Mouse (Mus musculus) monocyte, adult 5-6 weeks (primary cell): Measurements from ENCODE around the gene Akap3. TPM values are rescaled to one million over a fixed set of nuclear protein-coding genes. Genes with fewer than 3 reads are reported as not detected.

Experiments
- total RNA-seq: library from RNA; stranded (forward); fragments of 200-1000, 200-491, 200-594 nt; gene quantifications from 3 replicates; pipeline ENCODE4 v1.2.3, GENCODE M21; 2017

The Akap3 gene
- total RNA-seq, 1 experiment from 2014 or later, result 0.29 TPM

Other genes with a start within 250 kb of the Akap3 start
- gene Kcna1, start 206.7 kb upstream of the Akap3 start, total RNA-seq, result not detected in 3 replicates
- gene Kcna6, start 112.4 kb upstream of the Akap3 start, total RNA-seq, result not detected in 3 replicates
- gene Ndufa9, start 4.0 kb upstream of the Akap3 start, total RNA-seq, result 61.6 to 69.8 TPM (median 68.9 TPM) in 3 replicates
- gene Dyrk4, start 68.7 kb downstream of the Akap3 start, total RNA-seq, result not detected in 3 replicates
- 1.9 to 2.0 TPM (median 1.9 TPM) in 3 replicates for gene Rad51ap1, start 86.5 kb downstream of the Akap3 start, total RNA-seq
- 37.2 to 50.2 TPM (median 48.4 TPM) in 3 replicates for gene D6Wsu163e, start 86.9 kb downstream of the Akap3 start, total RNA-seq
- 0.75 TPM in 1 of 3 replicates, not detected in the others for gene Fgf6, start 162.5 kb downstream of the Akap3 start, total RNA-seq
- gene Fgf23, start 219.8 kb downstream of the Akap3 start, total RNA-seq, result not detected in 3 replicates